ENCODE assay signal across 23 mouse cellular contexts in the genomic region with DNA sequence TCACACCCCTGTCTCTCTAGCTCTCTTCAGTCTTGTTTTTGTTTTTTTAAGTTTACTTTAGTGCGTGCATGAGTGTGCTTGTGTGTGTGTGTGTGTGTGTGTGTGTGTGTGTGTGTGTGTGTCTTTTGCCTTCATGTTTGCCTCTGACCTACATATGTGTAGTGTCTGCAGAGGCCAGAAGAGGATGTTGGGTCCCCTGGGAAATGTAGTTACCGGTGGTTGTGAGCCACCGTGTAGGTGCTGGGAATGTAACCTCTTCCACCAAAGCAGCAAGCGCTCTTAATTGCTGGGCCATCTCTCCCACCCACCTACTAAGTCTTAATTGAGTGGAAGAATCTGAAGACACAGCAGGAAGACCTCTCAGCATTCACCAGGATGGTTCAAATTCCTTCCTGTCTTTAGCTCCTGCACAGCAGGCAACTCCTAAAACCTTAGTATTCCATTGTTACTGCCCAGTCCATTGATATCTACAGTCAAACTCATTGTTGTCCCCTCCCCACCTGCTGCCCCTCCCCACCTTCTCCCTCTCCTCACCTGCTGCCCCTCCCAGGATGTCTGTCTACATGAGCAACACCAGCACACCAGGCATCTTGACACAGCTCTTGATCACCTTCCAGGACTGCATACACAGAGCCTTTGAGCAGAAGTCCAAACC. TPM values are rescaled to one million over a fixed set of nuclear protein-coding genes. Genes with fewer than 3 reads are reported as not detected.
DNase-seq lines count a peak whose midpoint lies in the region; ATAC-seq lines count a peak whose summit lies in the region.
"Had no signal": no experiment of that assay in that cellular context is flagged by ENCODE, and none has a peak within 500 bp of the region (broad histone marks: within the 10 kb centered on the region; RNA-seq: fewer than 3 reads in every experiment).

No protein-coding gene starts in this region.

- intact Hi-C loops in gastrocnemius, postnatal 14 days (cut with DNase I; ENCODE audit: low total_unique reads), result no loop called here

- H3K4me2 ChIP-seq in midbrain, embryonic 16.5 days (ENCODE audit: low read length), result no peak overlapping the region
- H3K4me2 ChIP-seq: heart, embryonic 11.5 days; hindbrain, embryonic 12.5 days; kidney, embryonic 15.5 days; limb, embryonic 15.5 days; midbrain, embryonic 11.5 days; neural tube, embryonic 12.5 days had no signal

- H3K36me3 ChIP-seq in midbrain, embryonic 10.5 days, result no peaks in the 10 kb centered on the region
- no peaks in the 10 kb centered on the region for H3K36me3 ChIP-seq in midbrain, embryonic 16.5 days (ENCODE audit: control insufficient read depth, insufficient read depth, low read length)
- H3K36me3 ChIP-seq: hindbrain, embryonic 12.5 days; kidney, embryonic 15.5 days; limb, embryonic 15.5 days; neural tube, embryonic 12.5 days had no signal

- ATAC-seq in midbrain, embryonic 16.5 days, result no peak
- ATAC-seq: CD4-positive, CD25-positive, alpha-beta regulatory T cell, adult 4 months; forebrain, embryonic 16.5 days had no signal

- peak; percentile 10 for DNase-seq in midbrain, embryonic 10.5 days (ENCODE audit: low spot score)
- DNase-seq in A20 (ENCODE audit: low read depth, low spot score) (peak; percentile 32), ZHBTc4 (ENCODE audit: low read depth, low spot score) (peak; percentile 96)
- DNase-seq in B cell, adult 2 months, result peak; percentile 32 to 38
- no peak for DNase-seq in gastrocnemius, postnatal 14 days
- DNase-seq in layer of hippocampus, adult 11-12 months (ENCODE audit: low spot score), result no peak
- no peak for DNase-seq in adrenal gland, adult 8-10 months
- DNase-seq: adrenal gland, postnatal 25 days; cerebellum, adult 11 months; cerebellum, postnatal 14 days; gastrocnemius, postnatal 36 days; heart, postnatal 10 days; kidney, postnatal 4 days; lung, postnatal 4 days had no signal

- no peaks in the 10 kb centered on the region for H3K27me3 ChIP-seq in midbrain, embryonic 10.5 days (ENCODE audit: low read depth, poor library complexity, severe bottlenecking)
- no peaks in the 10 kb centered on the region for H3K27me3 ChIP-seq in midbrain, embryonic 16.5 days (ENCODE audit: control insufficient read depth, insufficient read depth, low read depth, low read length)
- H3K27me3 ChIP-seq: hindbrain, embryonic 12.5 days; kidney, embryonic 15.5 days; limb, embryonic 15.5 days; neural tube, embryonic 12.5 days had no signal

- H3K4me1 ChIP-seq in midbrain, embryonic 10.5 days, result no peaks in the 10 kb centered on the region
- no peaks in the 10 kb centered on the region for H3K4me1 ChIP-seq in midbrain, embryonic 16.5 days (ENCODE audit: control insufficient read depth, insufficient read depth, low read length)
- H3K4me1 ChIP-seq: hindbrain, embryonic 12.5 days; limb, embryonic 15.5 days; neural tube, embryonic 12.5 days had no signal

- no peak overlapping the region for H3K27ac ChIP-seq in midbrain, embryonic 10.5 days (replicated peaks)
- no peak overlapping the region for H3K27ac ChIP-seq in midbrain, embryonic 16.5 days (ENCODE audit: low read length)
- H3K27ac ChIP-seq: hindbrain, embryonic 12.5 days; kidney, embryonic 15.5 days; limb, embryonic 15.5 days; neural tube, embryonic 12.5 days had no signal

- H3K9ac ChIP-seq in midbrain, embryonic 16.5 days (ENCODE audit: low read depth, low read length), result no peak overlapping the region
- H3K9ac ChIP-seq: hindbrain, embryonic 12.5 days; kidney, embryonic 15.5 days; limb, embryonic 15.5 days; neural tube, embryonic 12.5 days had no signal

- no peaks in the 10 kb centered on the region for H3K9me3 ChIP-seq in midbrain, embryonic 10.5 days (replicated peaks)
- H3K9me3 ChIP-seq in midbrain, embryonic 16.5 days (replicated peaks; ENCODE audit: control insufficient read depth, low read length, poor library complexity, severe bottlenecking), result no peaks in the 10 kb centered on the region
- H3K9me3 ChIP-seq: hindbrain, embryonic 12.5 days; kidney, embryonic 15.5 days; limb, embryonic 15.5 days; neural tube, embryonic 12.5 days had no signal

- H3K4me3 ChIP-seq in midbrain, embryonic 10.5 days, result no peak overlapping the region
- no peak overlapping the region for H3K4me3 ChIP-seq in midbrain, embryonic 16.5 days (ENCODE audit: low read depth, low read length)
- H3K4me3 ChIP-seq: hindbrain, embryonic 12.5 days; kidney, embryonic 15.5 days; limb, embryonic 15.5 days; neural tube, embryonic 12.5 days had no signal

- WGBS in midbrain, embryonic 10.5 days, result 26% methylated on average over 4 of the region's 4 CpGs
- WGBS in midbrain, embryonic 16.5 days, result 27% methylated on average over 4 of the region's 4 CpGs

RNA-seq across cellular contexts. Expression of a gene that starts 57.9 kb away (rescaled TPM):
- polyA plus RNA-seq in midbrain, embryonic 10.5 days (2016; fragmentation: Nextera tagmentation; extraction: Ambion mirVana), result 52.1 and 52.3 TPM in 2 replicates
- 49.2 and 51.9 TPM in 2 replicates for polyA plus RNA-seq in midbrain, embryonic 16.5 days (2015; fragmentation: Nextera tagmentation; extraction: Ambion mirVana)
- 1 to 10 TPM; 3.8 to 4.1 TPM for total RNA-seq in gastrocnemius, postnatal 14 days (2021)
- total RNA-seq in adrenal gland, adult 8-10 months (2022), result 10 to 100 TPM; 22.0 to 33.7 (median 27.6) TPM

Comparison
In these comparisons a context has a peak if more than half of its experiments do, and no peak if none do; other contexts are left out.
1. DNase-seq: peak in midbrain, embryonic 10.5 days (single experiment), A20 (single experiment), B cell, adult 2 months (2 of 2) and ZHBTc4 (single experiment); none in gastrocnemius, postnatal 14 days (single experiment), layer of hippocampus, adult 11-12 months (single experiment) and adrenal gland, adult 8-10 months (single experiment).
2. RNA of a gene that starts 57.9 kb away (total RNA-seq): 22.0 to 33.7 TPM in adrenal gland, adult 8-10 months; 3.8 to 4.1 TPM in gastrocnemius, postnatal 14 days; every median in the first group is over 4 times any median in the second.